Mouse (Mus musculus) heart, embryonic 15.5 days (tissue): Measurements from ENCODE around the gene Elk3. TPM values are rescaled to one million over a fixed set of nuclear protein-coding genes. Genes with fewer than 3 reads are reported as not detected.
A peak's percentile ranks its signal among the peaks of the same experiment; 100 is the strongest.

ENCODE experiments used
- ATAC-seq: fragments of 200-750 bp; cut with Nextera tagmentation; replicated peaks from 2 replicates; pipeline ENCODE4 v1.8.0; 2017; ENCODE audit warnings: low read depth, moderate TSS enrichment; ENCODE audit not compliant: insufficient number of reproducible peaks, insufficient read depth, low FRiP score
- H3K27ac ChIP-seq: fragments of 300-500 bp; sonication (generic); 2 replicates; pipeline ENCODE4 v1.5.1; 2015; ENCODE audit warnings: mild to moderate bottlenecking, inconsistent platforms
- H3K27me3 ChIP-seq: fragments of 300-500 bp; sonication (generic); 2 replicates; pipeline ENCODE4 v1.6.1; 2015; ENCODE audit warnings: inconsistent platforms
- H3K36me3 ChIP-seq: fragments of 300-500 bp; sonication (generic); 2 replicates; pipeline ENCODE4 v1.6.1; 2015; ENCODE audit warnings: mild to moderate bottlenecking, inconsistent platforms
- H3K4me1 ChIP-seq: fragments of 300-500 bp; sonication (generic); replicated peaks from 2 replicates; pipeline ENCODE4 v1.6.1; 2015; ENCODE audit warnings: inconsistent platforms
- H3K4me2 ChIP-seq: fragments of 300-500 bp; sonication (generic); 2 replicates; pipeline ENCODE4 v1.6.1; 2015; ENCODE audit warnings: inconsistent platforms, mild to moderate bottlenecking, moderate library complexity
- H3K4me3 ChIP-seq: fragments of 300-500 bp; sonication (generic); 2 replicates; pipeline ENCODE4 v1.5.1; 2015; ENCODE audit warnings: mild to moderate bottlenecking, inconsistent platforms
- H3K9ac ChIP-seq: fragments of 300-500 bp; sonication (generic); 2 replicates; pipeline ENCODE4 v1.6.1; 2015; ENCODE audit warnings: mild to moderate bottlenecking, inconsistent platforms
- H3K9me3 ChIP-seq: fragments of 300-500 bp; sonication (generic); replicated peaks from 2 replicates; pipeline ENCODE4 v1.6.1; 2016; ENCODE audit warnings: inconsistent platforms
- WGBS: fragments of 180-500 bp; shearing (Covaris S2); methylation state at CpG from one replicate; pipeline ENCODE4 v1.1.7; 2015; ENCODE audit warnings: mixed read lengths; 5-methylcytosine and 5-hydroxymethylcytosine counted together
- polyA plus RNA-seq: library from polyadenylated mRNA; unstranded; fragments of >200 nt; fragmentation: Nextera tagmentation; extraction: Ambion mirVana; gene quantifications from 2 replicates; pipeline ENCODE4 v1.2.1, GENCODE M21; 2015

Gene Elk3
- polyA plus RNA-seq, 1 experiment from 2014 or later: 31.7 TPM

DNA sequence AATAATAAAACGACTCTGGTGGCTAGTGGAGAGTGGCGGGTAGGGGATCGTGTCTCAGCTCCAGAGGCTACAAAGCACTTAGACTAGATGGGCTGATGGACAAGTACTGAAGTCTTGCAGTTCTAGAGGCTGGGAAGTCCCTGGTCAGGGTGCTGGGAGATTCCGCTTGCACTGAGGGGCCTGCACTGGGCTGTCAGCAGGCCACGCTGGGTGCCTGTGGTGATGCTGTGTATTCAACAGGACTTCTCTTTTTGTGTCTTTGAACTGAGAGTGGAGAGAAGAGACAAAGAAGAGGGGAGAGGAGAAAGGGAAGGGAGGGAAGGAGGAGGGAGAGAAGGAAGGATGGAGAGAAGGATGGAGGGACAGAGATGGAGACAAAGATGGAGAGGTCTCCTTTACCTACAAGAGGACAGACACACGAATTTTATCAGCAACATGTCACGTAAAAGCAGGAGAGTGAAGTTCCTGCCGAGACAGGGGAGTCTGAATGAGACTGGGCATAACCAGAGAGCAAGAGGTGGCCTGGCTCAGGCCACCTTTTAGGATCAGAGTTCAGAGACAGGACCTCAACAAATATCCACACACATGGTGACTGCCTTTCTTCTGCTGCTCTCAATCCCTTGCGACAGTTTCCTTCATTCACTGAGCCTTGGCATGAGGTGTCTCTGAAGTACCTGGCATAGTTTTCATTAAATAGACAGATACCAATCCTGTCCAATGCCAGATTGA, 35.4 kb upstream of the Elk3 start:
- Histone ChIP-seq H3K27me3 (no peaks in the 10 kb centered on the region), H3K9me3 (no peaks in the 10 kb centered on the region), H3K27ac (no peak overlapping the region), H3K9ac (no peak overlapping the region), H3K4me3 (no peak overlapping the region), H3K4me1 (peaks cover 13% of the 10 kb centered on the region), H3K4me2 (no peak overlapping the region), H3K36me3 (no peaks in the 10 kb centered on the region)
- 72% methylated on average over 9 of the region's 9 CpGs for WGBS
- ATAC-seq: no peak

DNA sequence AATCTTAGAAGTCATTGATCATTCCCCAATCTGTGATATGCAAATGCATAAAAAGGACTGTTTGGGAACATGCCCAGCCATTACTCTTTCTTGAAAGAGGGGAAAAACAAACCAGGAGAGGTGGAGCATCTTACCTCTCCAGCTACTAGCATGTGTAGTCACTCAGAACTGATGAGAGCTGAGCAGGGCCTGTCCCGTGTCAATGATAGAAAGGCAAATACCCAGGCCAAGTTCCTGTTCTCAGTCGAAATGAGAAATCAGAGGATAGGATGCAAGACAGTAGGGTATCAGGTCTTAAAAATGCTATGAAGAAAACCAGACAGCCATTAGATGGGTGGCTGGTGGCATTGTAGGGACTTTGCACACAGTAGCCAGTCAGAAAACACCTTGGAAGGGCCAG, 34.6 kb upstream of the Elk3 start:
- Histone ChIP-seq H3K4me2 (no peak overlapping the region), H3K4me1 (peaks cover 13% of the 10 kb centered on the region), H3K27me3 (no peaks in the 10 kb centered on the region), H3K36me3 (no peaks in the 10 kb centered on the region), H3K4me3 (no peak overlapping the region), H3K9me3 (0 out of 2 replicates have a peak, but pooled peaks cover 5% of the 10 kb centered on the region), H3K27ac (no peak overlapping the region), H3K9ac (no peak overlapping the region)
- no peak for ATAC-seq
- WGBS: 58% methylated on average over 2 of the region's 2 CpGs

DNA sequence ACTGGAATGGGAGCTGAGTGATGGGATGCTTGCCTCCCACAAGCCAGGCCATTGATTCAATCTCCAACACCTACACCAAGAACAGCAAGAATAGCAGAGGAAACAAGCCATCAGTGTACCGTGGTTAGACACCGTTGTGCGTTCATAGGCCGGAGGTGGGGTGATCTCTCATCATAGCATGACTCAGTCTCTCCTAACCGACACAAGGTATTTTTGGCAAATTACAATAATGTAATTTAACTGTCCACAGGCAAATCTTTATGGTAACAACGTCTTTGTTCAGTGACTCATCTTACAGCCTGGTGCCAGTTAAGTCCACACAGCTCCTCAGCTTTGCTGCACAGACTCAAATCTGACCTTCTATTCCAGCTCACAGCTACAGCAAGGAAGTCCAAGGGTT, 32.5 kb upstream of the Elk3 start:
- H3K4me1 ChIP-seq: peaks cover 12% of the 10 kb centered on the region
- H3K27me3 ChIP-seq: no peaks in the 10 kb centered on the region
- no peaks in the 10 kb centered on the region for H3K36me3 ChIP-seq
- WGBS: 86% methylated on average over 6 of the region's 6 CpGs
- no peak overlapping the region for H3K4me3 ChIP-seq
- H3K27ac ChIP-seq: no peak overlapping the region
- no peak overlapping the region for H3K9ac ChIP-seq
- no peak for ATAC-seq
- H3K9me3 ChIP-seq: 0 out of 2 replicates have a peak, but pooled peaks cover 8% of the 10 kb centered on the region
- H3K4me2 ChIP-seq: no peak overlapping the region

DNA sequence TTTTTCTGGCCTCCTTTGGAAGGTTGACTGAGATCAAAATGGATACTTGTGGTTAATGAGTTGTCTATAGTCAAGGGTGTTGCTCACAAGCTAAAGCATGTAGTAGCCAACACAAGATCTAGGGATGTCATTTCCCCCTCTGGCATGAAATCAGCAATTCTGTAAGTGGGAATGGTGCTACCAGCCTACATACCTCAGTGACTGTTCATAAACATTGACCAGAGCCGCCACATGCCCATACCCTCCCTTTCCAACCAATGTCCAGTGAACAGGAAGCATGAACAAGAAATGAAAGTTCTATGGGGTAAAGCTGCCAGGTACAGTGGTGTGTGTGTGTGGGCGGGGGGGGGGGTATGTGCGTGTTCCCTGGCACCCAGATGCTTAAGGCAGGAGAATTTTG, 32.1 kb upstream of the Elk3 start:
- Histone ChIP-seq H3K4me2 (no peak overlapping the region), H3K9ac (no peak overlapping the region), H3K36me3 (no peaks in the 10 kb centered on the region), H3K27ac (no peak overlapping the region), H3K4me3 (no peak overlapping the region), H3K27me3 (no peaks in the 10 kb centered on the region), H3K4me1 (peaks cover 8% of the 10 kb centered on the region), H3K9me3 (0 out of 2 replicates have a peak, but pooled peaks cover 8% of the 10 kb centered on the region)
- WGBS: 72% methylated on average over 3 of the region's 3 CpGs
- no peak for ATAC-seq

DNA sequence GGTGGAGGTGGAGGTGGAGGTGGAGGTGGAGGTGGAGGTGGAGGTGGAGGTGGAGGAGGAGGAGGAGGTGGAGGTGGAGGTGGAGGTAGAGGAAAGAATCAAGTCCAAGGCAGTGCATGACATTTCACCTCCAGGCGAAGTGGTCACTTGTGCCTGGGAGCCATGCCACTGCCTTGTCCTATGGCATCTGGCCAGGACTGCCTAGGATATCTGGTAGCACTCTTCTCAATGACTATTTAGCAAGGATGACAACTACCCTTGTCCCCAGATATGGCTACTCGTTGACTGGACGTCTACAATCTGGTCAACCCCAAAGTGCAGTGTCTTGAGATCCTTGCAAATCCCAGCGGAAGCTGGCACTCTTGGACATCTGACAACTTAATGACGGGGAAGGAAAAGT, 27.6 kb upstream of the Elk3 start:
- Histone ChIP-seq H3K4me2 (no peak overlapping the region), H3K27ac (no peak overlapping the region), H3K9me3 (0 out of 2 replicates have a peak, but pooled peaks cover 8% of the 10 kb centered on the region), H3K9ac (no peak overlapping the region), H3K27me3 (no peaks in the 10 kb centered on the region), H3K36me3 (no peaks in the 10 kb centered on the region), H3K4me3 (no peak overlapping the region), H3K4me1 (peaks cover 1% of the 10 kb centered on the region; the same call in 1 of the 2 replicates)
- no peak for ATAC-seq
- 69% methylated on average over 5 of the region's 5 CpGs for WGBS

DNA sequence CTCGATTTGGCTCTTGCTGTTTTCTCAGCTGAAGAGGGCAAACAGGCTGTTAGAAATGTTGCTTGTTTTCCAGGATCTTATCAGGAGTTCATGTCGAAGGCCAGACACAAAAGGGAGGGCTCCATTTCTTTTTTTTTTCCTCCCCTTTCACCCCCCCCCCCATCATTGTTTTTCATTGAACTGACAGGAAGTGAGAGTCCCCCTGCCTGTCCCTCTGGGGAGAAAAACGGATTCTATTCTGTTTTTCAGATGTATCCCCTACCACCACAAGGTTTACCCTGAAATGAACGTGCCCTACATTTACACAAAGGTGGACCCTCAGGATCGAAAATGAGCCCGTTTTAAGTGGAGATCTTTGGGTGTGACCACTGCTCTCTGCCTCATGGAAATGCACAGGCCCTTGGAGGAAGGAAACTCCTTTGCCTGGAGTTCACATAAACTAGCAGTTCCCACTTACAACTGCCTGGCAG, 25.6 kb upstream of the Elk3 start:
- H3K36me3 ChIP-seq: no peaks in the 10 kb centered on the region
- peak; percentile 37; the same call in 1 of the 2 replicates for ATAC-seq

DNA sequence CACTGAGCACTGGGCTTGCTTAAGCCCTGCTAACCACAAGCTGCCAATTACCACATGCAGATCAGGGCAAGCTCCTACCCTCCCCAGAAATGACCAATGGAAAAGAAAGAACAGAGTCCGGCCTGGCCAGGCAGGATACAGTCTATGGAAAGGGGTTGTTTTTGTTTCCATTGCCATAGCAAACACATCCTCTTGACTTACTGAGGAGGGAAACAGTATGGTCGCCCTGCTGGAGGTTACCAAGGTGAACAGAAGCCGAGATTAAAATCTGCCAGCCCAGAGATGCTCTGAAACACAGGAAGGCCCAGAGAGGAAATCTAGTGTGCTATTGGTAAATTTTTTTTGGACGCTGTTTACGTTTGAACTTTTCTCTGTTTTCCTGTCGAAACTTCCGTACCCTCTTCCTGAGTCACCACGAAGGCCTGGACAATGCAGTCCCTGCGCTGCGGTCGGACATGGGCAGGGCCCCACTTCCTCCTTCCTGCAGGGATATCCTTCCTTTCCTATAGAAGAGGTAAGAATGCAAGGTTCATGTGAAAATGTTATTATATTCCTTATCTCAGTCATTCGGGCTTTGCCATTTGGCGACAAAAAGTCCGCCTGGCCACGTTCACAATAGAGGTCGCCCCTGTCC, 25.0 kb upstream of the Elk3 start:
- Histone ChIP-seq H3K36me3 (no peaks in the 10 kb centered on the region), H3K4me2 (no peak overlapping the region), H3K4me3 (no peak overlapping the region), H3K27me3 (no peaks in the 10 kb centered on the region), H3K27ac (peak overlapping the region; percentile 73), H3K4me1 (peaks cover 5% of the 10 kb centered on the region; the same call in 1 of the 2 replicates), H3K9ac (no peak overlapping the region), H3K9me3 (0 out of 2 replicates have a peak, but pooled peaks cover 7% of the 10 kb centered on the region)
- 60% methylated on average over 16 of the region's 16 CpGs for WGBS
- ATAC-seq: peak; percentile 77

More for the DNA sequence above, 25.6 kb upstream of the Elk3 start:
- 0 out of 2 replicates have a peak, but pooled peaks cover 8% of the 10 kb centered on the region for H3K9me3 ChIP-seq
- peak overlapping the region; percentile 73 for H3K27ac ChIP-seq
- H3K4me3 ChIP-seq: no peak overlapping the region
- WGBS: 40% methylated on average over 6 of the region's 6 CpGs
- H3K4me1 ChIP-seq: peaks cover 5% of the 10 kb centered on the region; the same call in 1 of the 2 replicates
- H3K27me3 ChIP-seq: no peaks in the 10 kb centered on the region
- no peak overlapping the region for H3K4me2 ChIP-seq
- no peak overlapping the region for H3K9ac ChIP-seq

DNA sequence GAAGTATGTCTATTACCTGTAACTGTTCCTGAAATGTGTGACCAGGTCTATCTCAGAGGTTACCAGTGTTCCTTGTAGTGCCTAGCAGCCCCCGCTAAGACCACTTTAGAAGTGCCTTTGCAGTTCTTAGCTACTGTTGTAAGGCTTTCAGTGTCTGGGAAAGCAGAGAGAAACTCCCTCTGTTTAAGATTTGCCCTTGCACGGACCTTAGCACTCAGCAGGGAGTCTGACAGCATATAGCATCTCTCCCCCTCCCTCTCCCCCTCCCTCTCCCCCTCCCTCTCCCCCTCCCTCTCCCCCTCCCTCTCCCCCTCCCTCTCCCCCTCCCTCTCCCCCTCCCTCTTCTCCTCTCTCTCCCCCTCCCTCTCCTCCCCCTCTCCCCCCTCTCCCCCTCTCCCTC, 24.1 kb upstream of the Elk3 start:
- Histone ChIP-seq H3K9me3 (no peaks in the 10 kb centered on the region), H3K4me3 (no peak overlapping the region), H3K4me1 (peaks cover 5% of the 10 kb centered on the region; the same call in 1 of the 2 replicates), H3K36me3 (no peaks in the 10 kb centered on the region), H3K27ac (0 out of 2 replicates have a peak overlapping the region, but pooled peaks have one; percentile 32), H3K27me3 (no peaks in the 10 kb centered on the region), H3K4me2 (no peak overlapping the region), H3K9ac (no peak overlapping the region)
- no peak for ATAC-seq
- WGBS: 43% methylated on average over 2 of the region's 2 CpGs

DNA sequence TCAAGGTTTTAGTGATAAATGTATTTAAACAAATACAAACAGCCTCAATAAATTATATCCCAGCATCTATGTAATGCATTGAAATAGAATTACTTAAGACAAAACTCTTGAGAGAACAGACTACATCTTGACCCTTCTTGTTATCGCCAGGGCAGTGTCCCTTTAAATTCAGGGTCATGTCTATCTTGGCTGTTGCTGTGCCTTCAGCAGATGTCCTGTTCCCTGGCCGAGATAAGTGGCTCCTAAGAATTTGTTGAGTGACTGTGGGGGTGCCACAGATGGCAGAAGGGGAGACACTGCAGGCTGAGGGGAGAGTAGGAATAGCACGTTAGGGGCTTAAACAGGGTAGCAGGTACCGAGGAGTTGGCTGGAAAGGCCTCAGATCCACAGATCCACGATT, 22.3 kb upstream of the Elk3 start:
- Histone ChIP-seq H3K27ac (0 out of 2 replicates have a peak overlapping the region, but pooled peaks have one; percentile 27), H3K9ac (no peak overlapping the region), H3K27me3 (no peaks in the 10 kb centered on the region), H3K36me3 (no peaks in the 10 kb centered on the region), H3K4me2 (no peak overlapping the region), H3K9me3 (no peaks in the 10 kb centered on the region), H3K4me3 (no peak overlapping the region), H3K4me1 (peaks cover 5% of the 10 kb centered on the region; the same call in 1 of the 2 replicates)
- ATAC-seq: no peak
- 31% methylated on average over 5 of the region's 5 CpGs for WGBS

DNA sequence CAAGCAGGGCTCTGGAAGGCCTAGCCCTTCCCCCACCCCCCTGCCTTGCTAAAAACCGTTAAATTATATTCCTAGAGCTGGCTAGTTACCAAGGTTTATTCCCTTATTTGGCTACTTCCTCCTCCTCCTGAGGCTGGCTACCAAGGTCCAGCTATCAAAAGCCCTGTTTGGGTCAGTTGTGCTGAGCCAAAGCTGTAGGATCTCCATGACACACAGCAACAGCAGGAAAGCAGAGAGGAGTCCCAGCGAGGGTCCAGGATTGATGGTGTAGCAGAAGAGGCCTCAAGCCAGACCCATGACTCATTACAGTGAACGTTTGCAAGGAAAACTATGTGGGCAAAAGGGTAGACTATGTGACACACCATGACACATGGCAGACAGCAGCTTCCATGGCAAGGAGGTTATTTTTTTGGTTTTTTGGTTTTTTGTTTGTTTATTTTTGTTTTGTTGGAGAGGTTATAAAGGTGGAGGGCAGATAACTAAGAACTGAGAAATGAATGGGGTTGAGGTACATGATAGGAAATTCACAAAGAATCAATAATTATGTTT, 21.4 kb upstream of the Elk3 start:
- no peak for ATAC-seq
- WGBS: 32% methylated on average over 3 of the region's 3 CpGs
- Histone ChIP-seq H3K4me1 (peaks cover 5% of the 10 kb centered on the region; the same call in 1 of the 2 replicates), H3K9ac (no peak overlapping the region), H3K9me3 (no peaks in the 10 kb centered on the region), H3K27ac (peak overlapping the region; percentile 0; the same call in 1 of the 2 replicates), H3K4me2 (no peak overlapping the region), H3K36me3 (no peaks in the 10 kb centered on the region), H3K4me3 (no peak overlapping the region), H3K27me3 (no peaks in the 10 kb centered on the region)

DNA sequence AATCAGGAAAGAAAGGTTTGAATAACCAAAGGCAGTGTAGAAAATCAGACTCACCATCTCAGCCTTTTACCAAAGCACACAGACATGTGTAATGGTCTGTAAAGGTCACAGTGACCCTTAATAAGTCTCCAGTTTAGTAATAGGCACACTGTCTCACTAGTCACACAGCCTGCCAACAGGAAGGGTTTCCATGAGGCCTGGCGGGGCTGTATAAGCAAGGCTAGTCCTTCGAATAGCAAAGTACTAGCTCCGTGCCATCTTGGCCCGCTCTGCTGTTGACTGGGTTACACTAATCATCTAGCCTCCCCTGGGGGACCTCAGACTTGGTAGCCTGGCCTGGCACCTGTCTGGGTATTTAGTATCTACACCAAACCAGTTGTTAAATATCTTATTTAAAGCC, 20.6 kb upstream of the Elk3 start:
- 82% methylated on average over 4 of the region's 4 CpGs for WGBS
- Histone ChIP-seq H3K4me2 (no peak overlapping the region), H3K4me3 (no peak overlapping the region)

More for the DNA sequence above, 20.6 kb upstream of the Elk3 start:
- no peaks in the 10 kb centered on the region for H3K9me3 ChIP-seq
- H3K27ac ChIP-seq: no peak overlapping the region
- no peak for ATAC-seq
- H3K27me3 ChIP-seq: no peaks in the 10 kb centered on the region
- no peak overlapping the region for H3K9ac ChIP-seq
- no peaks in the 10 kb centered on the region for H3K36me3 ChIP-seq
- H3K4me1 ChIP-seq: 0 out of 2 replicates have a peak, but pooled peaks cover 10% of the 10 kb centered on the region
